Mouse (Mus musculus) hindbrain, embryonic 12.5 days (tissue): ENCODE data around the gene Acvr1c. TPM values are rescaled to one million over a fixed set of nuclear protein-coding genes. Genes with fewer than 3 reads are reported as not detected.
A peak's percentile ranks its signal among the peaks of the same experiment; 100 is the strongest.

Experiments
- ATAC-seq: fragments of 200-750 bp; cut with Nextera tagmentation; 2 replicates; pipeline ENCODE4 v1.8.0; 2017; ENCODE audit warnings: moderate TSS enrichment; ENCODE audit not compliant: low FRiP score
- H3K27ac ChIP-seq: fragments of 300-500 bp; sonication (generic); 2 replicates; pipeline ENCODE4 v1.5.1; 2016; ENCODE audit warnings: mild to moderate bottlenecking
- H3K27me3 ChIP-seq: fragments of 300-500 bp; sonication (generic); 2 replicates; pipeline ENCODE4 v1.6.1; 2016; ENCODE audit warnings: mild to moderate bottlenecking
- H3K36me3 ChIP-seq: fragments of 300-500 bp; sonication (generic); 2 replicates; pipeline ENCODE4 v1.6.1; 2016; ENCODE audit warnings: mild to moderate bottlenecking
- H3K4me1 ChIP-seq: fragments of 300-500 bp; sonication (generic); 2 replicates; pipeline ENCODE4 v1.6.1; 2016
- H3K4me2 ChIP-seq: fragments of 300-500 bp; sonication (generic); replicated peaks from 2 replicates; pipeline ENCODE4 v1.6.1; 2016; ENCODE audit warnings: mild to moderate bottlenecking
- H3K4me3 ChIP-seq: fragments of 300-500 bp; sonication (generic); 2 replicates; pipeline ENCODE4 v1.5.1; 2016; ENCODE audit warnings: mild to moderate bottlenecking
- H3K9ac ChIP-seq: fragments of 300-500 bp; sonication (generic); 2 replicates; pipeline ENCODE4 v1.6.1; 2016; ENCODE audit warnings: mild to moderate bottlenecking, moderate library complexity
- H3K9me3 ChIP-seq: fragments of 300-500 bp; sonication (generic); replicated peaks from 2 replicates; pipeline ENCODE4 v1.6.1; 2016; ENCODE audit warnings: mild to moderate bottlenecking
- WGBS: fragments of 180-500 bp; shearing (Covaris S2); methylation state at CpG from one replicate; pipeline ENCODE4 v1.1.7; 2016; 5-methylcytosine and 5-hydroxymethylcytosine counted together
- polyA plus RNA-seq: library from polyadenylated mRNA; unstranded; fragments of >200 nt; fragmentation: Nextera tagmentation; extraction: Ambion mirVana; gene quantifications from 2 replicates; pipeline ENCODE4 v1.2.1, GENCODE M21; 2016

Acvr1c gene
- polyA plus RNA-seq, 1 experiment from 2014 or later, result 0.76 TPM

DNA sequence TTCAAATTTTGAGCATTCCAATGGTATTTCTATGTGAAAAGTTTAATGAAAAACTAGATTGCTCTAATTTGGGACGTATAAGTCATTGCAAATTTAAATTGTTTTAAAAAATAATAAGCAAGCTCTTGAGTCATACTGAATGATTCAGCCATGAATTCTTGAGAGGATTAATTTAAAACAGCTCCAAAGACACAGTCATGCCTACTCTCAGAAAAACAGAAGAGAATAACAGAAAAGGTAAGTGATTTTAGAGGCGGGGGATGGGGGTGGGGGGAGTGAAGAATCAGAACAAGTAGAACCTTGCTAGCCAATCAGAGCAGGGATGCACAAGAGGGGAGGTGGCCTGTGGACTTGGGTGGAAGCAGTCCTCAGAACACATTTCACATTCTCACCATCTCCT lies 7.0 kb downstream of the Acvr1c start:
- H3K4me1 ChIP-seq, result no peaks in the 10 kb centered on the region
- H3K9me3 ChIP-seq, result no peaks in the 10 kb centered on the region
- H3K27me3 ChIP-seq, result peaks cover 8% of the 10 kb centered on the region
- no peak overlapping the region for H3K4me2 ChIP-seq
- no peak overlapping the region for H3K9ac ChIP-seq
- H3K27ac ChIP-seq, result no peak overlapping the region
- no peak for ATAC-seq
- no peaks in the 10 kb centered on the region for H3K36me3 ChIP-seq
- 83% methylated on average over 2 of the region's 2 CpGs for WGBS
- no peak overlapping the region for H3K4me3 ChIP-seq

GRCm38 (mm10) chr2:58336730-58337129 lies 21.0 kb downstream of the Acvr1c start:
- no peak overlapping the region for H3K9ac ChIP-seq
- no peaks in the 10 kb centered on the region for H3K9me3 ChIP-seq
- H3K4me2 ChIP-seq, result no peak overlapping the region
- no peak for ATAC-seq
- no peak overlapping the region for H3K27ac ChIP-seq
- H3K27me3 ChIP-seq, result no peaks in the 10 kb centered on the region
- H3K4me3 ChIP-seq, result no peak overlapping the region
- no peaks in the 10 kb centered on the region for H3K36me3 ChIP-seq
- 89% methylated on average over 5 of the region's 5 CpGs for WGBS
- no peaks in the 10 kb centered on the region for H3K4me1 ChIP-seq

DNA sequence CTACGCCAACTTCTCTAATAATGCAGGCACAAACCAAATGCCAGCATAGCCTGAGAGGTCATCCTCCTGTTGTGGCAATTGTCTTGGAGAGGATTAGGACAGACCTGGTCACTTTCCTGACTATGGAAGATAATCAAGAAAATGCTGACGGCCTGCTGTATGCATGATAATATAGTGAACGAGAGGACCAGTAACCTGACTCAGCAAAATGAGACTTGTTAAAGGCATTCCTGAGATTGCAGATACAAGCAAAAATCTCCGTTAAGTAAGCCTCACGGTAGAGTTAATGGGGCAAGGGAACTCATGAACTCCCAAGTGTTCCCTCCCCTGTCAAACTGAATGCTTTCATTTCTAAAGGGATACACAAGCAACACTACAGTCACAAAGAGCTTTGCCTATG lies 28.1 kb downstream of the Acvr1c start:
- Histone ChIP-seq H3K9ac (no peak overlapping the region), H3K9me3 (no peaks in the 10 kb centered on the region), H3K4me2 (no peak overlapping the region), H3K27ac (no peak overlapping the region), H3K27me3 (no peaks in the 10 kb centered on the region), H3K4me3 (no peak overlapping the region), H3K4me1 (no peaks in the 10 kb centered on the region), H3K36me3 (no peaks in the 10 kb centered on the region)
- WGBS, result 82% methylated on average over 5 of the region's 5 CpGs
- ATAC-seq, result no peak

GRCm38 (mm10) chr2:58324118-58324901 lies 33.4 kb downstream of the Acvr1c start:
- H3K4me2 ChIP-seq, result peak overlapping the region; percentile 61
- WGBS, result 9% methylated on average over 23 of the region's 23 CpGs
- peak; percentile 95 for ATAC-seq
- no peaks in the 10 kb centered on the region for H3K36me3 ChIP-seq
- H3K9ac ChIP-seq, result peak overlapping the region; percentile 57
- H3K4me1 ChIP-seq, result 0 out of 2 replicates have a peak, but pooled peaks cover 5% of the 10 kb centered on the region
- no peaks in the 10 kb centered on the region for H3K27me3 ChIP-seq
- peak overlapping the region; percentile 40 for H3K4me3 ChIP-seq
- H3K9me3 ChIP-seq, result no peaks in the 10 kb centered on the region
- H3K27ac ChIP-seq, result peak overlapping the region; percentile 52; the same call in 1 of the 2 replicates

- Histone ChIP-seq H3K4me3 (no peak overlapping the region), H3K36me3 (no peaks in the 10 kb centered on the region), H3K9ac (no peak overlapping the region), H3K27me3 (no peaks in the 10 kb centered on the region), H3K27ac (no peak overlapping the region), H3K4me1 (0 out of 2 replicates have a peak, but pooled peaks cover 5% of the 10 kb centered on the region), H3K4me2 (no peak overlapping the region), H3K9me3 (no peaks in the 10 kb centered on the region)
- WGBS, result 84% methylated on average over 6 of the region's 6 CpGs
- no peak for ATAC-seq
Measured at GRCm38 (mm10) chr2:58323274-58323673, 34.4 kb downstream of the Acvr1c start.

DNA sequence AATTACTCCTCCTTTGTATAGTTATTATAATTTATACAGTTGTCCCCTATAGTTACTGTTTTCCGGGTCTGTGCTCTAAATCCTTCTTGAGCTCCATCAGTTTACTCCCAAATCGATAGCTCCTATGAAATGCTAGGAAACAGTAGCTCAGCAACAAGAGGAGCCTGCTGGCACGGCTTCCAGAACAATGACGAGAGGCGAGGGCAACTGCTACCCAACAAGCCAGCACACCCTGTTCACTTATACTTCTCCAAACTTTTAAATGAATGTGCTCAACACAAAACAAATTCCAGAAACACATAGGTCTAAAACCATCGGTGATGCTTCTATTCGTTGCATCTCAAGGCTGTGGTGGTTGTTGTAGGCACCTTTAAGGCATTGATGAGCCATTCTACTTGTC lies 41.5 kb downstream of the Acvr1c start:
- Histone ChIP-seq H3K4me1 (no peaks in the 10 kb centered on the region), H3K27ac (no peak overlapping the region), H3K9me3 (no peaks in the 10 kb centered on the region), H3K9ac (no peak overlapping the region), H3K4me3 (no peak overlapping the region), H3K4me2 (no peak overlapping the region), H3K36me3 (no peaks in the 10 kb centered on the region), H3K27me3 (no peaks in the 10 kb centered on the region)
- 92% methylated on average over 7 of the region's 7 CpGs for WGBS
- ATAC-seq, result no peak

- Histone ChIP-seq H3K36me3 (no peaks in the 10 kb centered on the region), H3K9me3 (no peaks in the 10 kb centered on the region), H3K4me3 (no peak overlapping the region), H3K27ac (no peak overlapping the region), H3K4me2 (no peak overlapping the region), H3K9ac (no peak overlapping the region), H3K4me1 (no peaks in the 10 kb centered on the region), H3K27me3 (no peaks in the 10 kb centered on the region)
- WGBS, result 73% methylated on average over 3 of the region's 3 CpGs
- no peak for ATAC-seq
Measured at GRCm38 (mm10) chr2:58309695-58310094, 48.0 kb downstream of the Acvr1c start.

- Histone ChIP-seq H3K9me3 (no peaks in the 10 kb centered on the region), H3K4me1 (no peaks in the 10 kb centered on the region), H3K9ac (no peak overlapping the region), H3K36me3 (no peaks in the 10 kb centered on the region), H3K4me3 (no peak overlapping the region), H3K4me2 (no peak overlapping the region), H3K27ac (no peak overlapping the region), H3K27me3 (no peaks in the 10 kb centered on the region)
- no peak for ATAC-seq
- WGBS, result 86% methylated on average over 3 of the region's 3 CpGs
Measured at GRCm38 (mm10) chr2:58304450-58304849, 53.2 kb downstream of the Acvr1c start.

DNA sequence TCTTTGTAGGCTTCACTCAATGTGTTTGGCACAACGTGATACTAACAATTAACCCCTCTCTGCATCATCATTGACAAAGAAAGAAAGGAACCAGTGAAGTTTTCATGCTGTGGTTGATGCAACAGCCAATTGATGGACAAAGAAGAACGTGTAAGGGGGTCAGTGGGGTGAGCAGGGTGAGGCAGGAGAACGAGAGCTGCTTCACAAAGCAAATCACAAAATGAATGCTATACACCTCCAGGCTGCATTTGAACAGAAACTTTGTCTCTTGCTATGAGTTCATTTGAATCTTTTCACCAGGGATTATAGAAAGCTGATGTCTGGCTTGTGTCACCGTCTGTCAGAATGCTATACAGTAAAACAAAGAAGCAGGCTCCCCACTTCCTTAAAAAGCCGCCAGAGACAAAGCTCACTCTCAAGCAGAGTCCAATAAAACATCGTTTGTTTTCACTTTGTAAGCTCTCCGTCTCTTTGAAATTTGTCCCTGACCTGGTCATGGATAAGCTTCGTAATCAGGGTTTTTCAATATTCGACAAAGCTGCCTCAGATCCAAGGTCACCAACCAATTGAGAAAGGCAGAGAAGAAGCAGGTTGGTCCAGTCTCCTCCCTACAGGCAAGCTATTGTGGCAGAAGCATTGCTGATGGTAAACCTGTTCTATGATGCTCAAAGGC lies 67.8 kb downstream of the Acvr1c start:
- H3K4me1 ChIP-seq, result peaks cover 5% of the 10 kb centered on the region; the same call in 1 of the 2 replicates
- 26% methylated on average over 9 of the region's 9 CpGs for WGBS
- no peaks in the 10 kb centered on the region for H3K9me3 ChIP-seq
- H3K4me3 ChIP-seq, result no peak overlapping the region
- H3K27ac ChIP-seq, result no peak overlapping the region
- ATAC-seq, result no peak
- no peaks in the 10 kb centered on the region for H3K36me3 ChIP-seq
- no peak overlapping the region for H3K9ac ChIP-seq
- no peaks in the 10 kb centered on the region for H3K27me3 ChIP-seq
- H3K4me2 ChIP-seq, result no peak overlapping the region

DNA sequence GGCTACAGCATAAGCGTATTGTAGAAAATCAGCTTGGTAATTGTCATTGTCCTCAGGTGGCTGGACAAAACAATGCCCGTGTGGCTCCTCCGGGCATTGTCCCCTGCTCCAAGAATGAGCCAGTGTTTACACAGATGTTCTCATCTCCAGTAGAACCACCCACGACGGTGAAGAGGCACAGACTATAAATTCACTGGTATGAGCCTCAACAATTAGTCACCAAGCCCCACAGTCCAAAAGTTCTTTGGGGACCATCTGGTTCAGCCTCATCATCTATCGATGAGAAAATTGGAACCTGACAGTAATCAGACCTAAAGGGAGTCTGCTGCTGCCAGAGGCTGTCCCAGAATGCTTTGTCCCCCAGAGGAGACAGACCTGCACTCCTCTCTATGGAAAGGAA lies 68.4 kb downstream of the Acvr1c start:
- no peak overlapping the region for H3K27ac ChIP-seq
- H3K9ac ChIP-seq, result no peak overlapping the region
- H3K4me1 ChIP-seq, result peaks cover 5% of the 10 kb centered on the region; the same call in 1 of the 2 replicates
- no peak overlapping the region for H3K4me2 ChIP-seq
- 41% methylated on average over 6 of the region's 6 CpGs for WGBS
- no peaks in the 10 kb centered on the region for H3K27me3 ChIP-seq
- H3K4me3 ChIP-seq, result no peak overlapping the region
- H3K9me3 ChIP-seq, result no peaks in the 10 kb centered on the region
- H3K36me3 ChIP-seq, result no peaks in the 10 kb centered on the region
- ATAC-seq, result no peak

- Histone ChIP-seq H3K9ac (no peak overlapping the region), H3K4me1 (no peaks in the 10 kb centered on the region), H3K36me3 (no peaks in the 10 kb centered on the region), H3K27me3 (no peaks in the 10 kb centered on the region), H3K9me3 (no peaks in the 10 kb centered on the region), H3K27ac (no peak overlapping the region), H3K4me3 (no peak overlapping the region), H3K4me2 (no peak overlapping the region)
- WGBS, result 53% methylated on average over 8 of the region's 8 CpGs
- peak; percentile 68; the same call in 1 of the 2 replicates for ATAC-seq
Measured at GRCm38 (mm10) chr2:58282259-58282910, 75.3 kb downstream of the Acvr1c start.

DNA sequence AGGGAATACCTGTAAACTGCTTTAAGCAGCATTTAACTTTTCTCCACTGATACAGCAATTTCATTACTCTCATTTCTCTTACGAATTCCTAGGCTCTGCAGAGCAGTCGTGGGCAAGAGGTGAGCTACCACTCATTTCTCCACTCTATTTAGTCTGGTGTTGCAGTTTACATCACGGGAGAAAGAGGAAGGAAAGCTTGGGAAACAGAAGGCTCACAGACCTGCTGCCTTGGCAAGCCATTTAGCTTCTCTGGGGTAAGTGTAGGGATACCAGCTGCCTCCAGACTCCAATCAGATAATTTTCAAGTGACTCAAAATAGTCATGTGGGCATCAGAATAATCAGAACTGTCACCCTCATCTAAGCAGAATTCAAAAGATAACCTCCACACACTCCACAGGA lies 76.6 kb downstream of the Acvr1c start:
- no peak overlapping the region for H3K4me3 ChIP-seq
- H3K4me2 ChIP-seq, result no peak overlapping the region
- H3K9ac ChIP-seq, result no peak overlapping the region
- H3K36me3 ChIP-seq, result no peaks in the 10 kb centered on the region
- ATAC-seq, result no peak
- H3K27ac ChIP-seq, result no peak overlapping the region
- no peaks in the 10 kb centered on the region for H3K4me1 ChIP-seq
- H3K9me3 ChIP-seq, result no peaks in the 10 kb centered on the region
- H3K27me3 ChIP-seq, result no peaks in the 10 kb centered on the region
- 64% methylated on average over 3 of the region's 3 CpGs for WGBS
